ENCODE assay signal across 8 mouse cellular contexts in the genomic region with DNA sequence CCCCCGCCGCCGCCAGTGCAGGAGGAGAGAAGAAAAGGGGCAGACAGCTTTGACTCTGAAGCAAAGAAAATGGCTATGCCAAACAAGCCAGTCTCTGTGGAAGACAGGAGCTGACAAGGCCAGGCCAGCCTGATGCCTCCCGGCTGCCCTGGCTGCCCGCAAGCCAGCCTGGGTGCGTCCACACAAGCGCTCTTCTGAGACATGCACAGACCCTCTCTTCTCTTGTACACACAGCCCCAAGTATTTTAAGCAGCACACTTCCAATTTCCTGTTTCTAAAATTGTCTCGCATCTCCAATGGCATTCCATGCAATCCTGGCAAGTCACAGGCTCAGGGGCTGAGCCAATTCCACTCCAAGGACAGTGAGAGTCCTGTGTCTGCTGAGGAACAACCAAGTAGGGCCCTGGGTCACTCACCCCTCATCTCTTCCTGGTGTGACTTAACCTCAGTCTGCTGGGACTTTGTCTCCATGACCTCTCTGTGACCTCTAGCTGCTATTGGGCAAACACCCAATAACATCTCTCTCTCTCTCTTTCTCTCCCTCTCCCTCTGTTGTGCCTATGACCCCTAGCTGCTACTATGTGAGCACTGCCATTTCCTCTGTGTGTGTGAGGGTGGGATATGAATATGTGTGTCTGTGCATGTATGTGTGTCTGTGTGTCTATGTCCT.
A peak's percentile ranks its signal among the peaks of the same experiment; 100 is the strongest.
DNase-seq lines count a peak whose midpoint lies in the region; ATAC-seq and TF ChIP-seq lines count a peak whose summit lies in the region.

No protein-coding gene starts in this region.

- peak; percentile 47 for ATAC-seq in forebrain, embryonic 16.5 days
- peak; percentile 51 for ATAC-seq in hindbrain, embryonic 14.5 days (ENCODE audit: low FRiP score)
- 0 out of 2 replicates have a peak, but pooled peaks have one; percentile 64 for ATAC-seq in limb, embryonic 12.5 days (ENCODE audit: insufficient number of reproducible peaks, insufficient read depth, low FRiP score, low TSS enrichment, low read depth)
- ATAC-seq in midbrain, embryonic 12.5 days (ENCODE audit: low FRiP score, low read depth) = peak; percentile 48
- ATAC-seq in erythroblast, adult 5-6 weeks (replicated peaks; ENCODE audit: low FRiP score, poor library complexity, severe bottlenecking) = no peak

- H3K27ac ChIP-seq in spleen, adult 2 months (ENCODE audit: insufficient read depth, low read length) = 0 out of 2 replicates have a peak overlapping the region, but pooled peaks have one; percentile 30
- peak overlapping the region; percentile 95 for H3K27ac ChIP-seq in forebrain, embryonic 16.5 days (ENCODE audit: low read length)
- H3K27ac ChIP-seq in hindbrain, embryonic 14.5 days = peak overlapping the region; percentile 72
- H3K27ac ChIP-seq in limb, embryonic 12.5 days = peak overlapping the region; percentile 56
- H3K27ac ChIP-seq in midbrain, embryonic 12.5 days (replicated peaks) = peak overlapping the region; percentile 89

- H3K4me1 ChIP-seq in spleen, adult 2 months (ENCODE audit: control insufficient read depth, insufficient read depth, insufficient read length) = peaks cover 6% of the 10 kb centered on the region
- H3K4me1 ChIP-seq in forebrain, embryonic 16.5 days (replicated peaks; ENCODE audit: control insufficient read depth, insufficient read depth, low read length) = peaks cover 26% of the 10 kb centered on the region
- H3K4me1 ChIP-seq in hindbrain, embryonic 14.5 days (replicated peaks; ENCODE audit: control insufficient read depth, insufficient read depth, low read length) = peaks cover 37% of the 10 kb centered on the region
- peaks cover 31% of the 10 kb centered on the region for H3K4me1 ChIP-seq in limb, embryonic 12.5 days (replicated peaks)
- H3K4me1 ChIP-seq in midbrain, embryonic 12.5 days = peaks cover 43% of the 10 kb centered on the region

- no peak overlapping the region for H3K4me3 ChIP-seq in spleen, adult 2 months (ENCODE audit: extremely low read depth, insufficient read depth, insufficient read length)
- H3K4me3 ChIP-seq in forebrain, embryonic 16.5 days (replicated peaks; ENCODE audit: low read length) = no peak overlapping the region
- H3K4me3 ChIP-seq in hindbrain, embryonic 14.5 days (replicated peaks; ENCODE audit: low read length) = no peak overlapping the region
- H3K4me3 ChIP-seq in limb, embryonic 12.5 days (replicated peaks) = no peak overlapping the region
- H3K4me3 ChIP-seq in midbrain, embryonic 12.5 days = no peak overlapping the region

- WGBS in spleen, adult 2 months = 83% methylated on average over 8 of the region's 8 CpGs
- WGBS in forebrain, embryonic 16.5 days = 45% methylated on average over 8 of the region's 8 CpGs
- WGBS in hindbrain, embryonic 14.5 days = 13% methylated on average over 8 of the region's 8 CpGs
- WGBS in limb, embryonic 12.5 days = 52% methylated on average over 8 of the region's 8 CpGs
- WGBS in midbrain, embryonic 12.5 days = 37% methylated on average over 8 of the region's 8 CpGs

- no peaks in the 10 kb centered on the region for H3K9me3 ChIP-seq in forebrain, embryonic 16.5 days (ENCODE audit: control insufficient read depth, low read length)
- H3K9me3 ChIP-seq in hindbrain, embryonic 14.5 days (ENCODE audit: control insufficient read depth, low read length) = no peaks in the 10 kb centered on the region
- 0 out of 2 replicates have a peak, but pooled peaks cover 3% of the 10 kb centered on the region for H3K9me3 ChIP-seq in limb, embryonic 12.5 days
- peaks cover 3% of the 10 kb centered on the region; the same call in 1 of the 2 replicates for H3K9me3 ChIP-seq in midbrain, embryonic 12.5 days

- TF ChIP-seq POLR2A in spleen, adult 2 months (IDR thresholded peaks at IDR 0.05; ENCODE audit: low read depth, low read length) = no peak

- no peaks in the 10 kb centered on the region for H3K27me3 ChIP-seq in spleen, adult 2 months (ENCODE audit: control insufficient read depth, insufficient read depth, low read length)
- no peaks in the 10 kb centered on the region for H3K27me3 ChIP-seq in forebrain, embryonic 16.5 days (replicated peaks; ENCODE audit: control insufficient read depth, insufficient read depth, low read length)
- H3K27me3 ChIP-seq in hindbrain, embryonic 14.5 days (ENCODE audit: control insufficient read depth, insufficient read depth, low read length) = no peaks in the 10 kb centered on the region
- H3K27me3 ChIP-seq in limb, embryonic 12.5 days = peaks cover 5% of the 10 kb centered on the region; the same call in 1 of the 2 replicates
- H3K27me3 ChIP-seq in midbrain, embryonic 12.5 days = no peaks in the 10 kb centered on the region

- TF ChIP-seq CTCF in spleen, adult 2 months (IDR thresholded peaks at IDR 0.05; ENCODE audit: extremely low read depth, insufficient read depth, insufficient read length, insufficient replicate concordance) = no peak

- H3K9ac ChIP-seq in forebrain, embryonic 16.5 days (replicated peaks; ENCODE audit: low read depth, low read length) = peak overlapping the region; percentile 49
- peak overlapping the region; percentile 45 for H3K9ac ChIP-seq in hindbrain, embryonic 14.5 days
- H3K9ac ChIP-seq in limb, embryonic 12.5 days (replicated peaks) = 0 out of 2 replicates have a peak overlapping the region, but pooled peaks have one; percentile 5
- peak overlapping the region; percentile 51 for H3K9ac ChIP-seq in midbrain, embryonic 12.5 days (replicated peaks)

- peak overlapping the region; percentile 16; the same call in 1 of the 2 replicates for H3K4me2 ChIP-seq in forebrain, embryonic 16.5 days (ENCODE audit: low read length)
- H3K4me2 ChIP-seq in hindbrain, embryonic 14.5 days (replicated peaks) = no peak overlapping the region
- H3K4me2 ChIP-seq in limb, embryonic 12.5 days = no peak overlapping the region
- no peak overlapping the region for H3K4me2 ChIP-seq in midbrain, embryonic 12.5 days (replicated peaks)

- H3K36me3 ChIP-seq in spleen, adult 2 months (ENCODE audit: control insufficient read depth, insufficient read depth, low read length) = no peaks in the 10 kb centered on the region
- H3K36me3 ChIP-seq in forebrain, embryonic 16.5 days (ENCODE audit: control insufficient read depth, insufficient read depth) = no peaks in the 10 kb centered on the region
- no peaks in the 10 kb centered on the region for H3K36me3 ChIP-seq in hindbrain, embryonic 14.5 days (replicated peaks; ENCODE audit: control insufficient read depth, insufficient read depth)
- H3K36me3 ChIP-seq in limb, embryonic 12.5 days = no peaks in the 10 kb centered on the region
- no peaks in the 10 kb centered on the region for H3K36me3 ChIP-seq in midbrain, embryonic 12.5 days

- no peak for DNase-seq in spleen, adult 2 months (ENCODE audit: low read depth in 1 of 2, low spot score in 2 of 2)
- no peak for DNase-seq in spleen, postnatal 36 days (ENCODE audit: low spot score in 2 of 2)
- no peak for DNase-seq in hindbrain, embryonic 14.5 days (ENCODE audit: low spot score)
- no peak for DNase-seq in thymus, postnatal 36 days

Comparison
In these comparisons a context has a peak if more than half of its experiments do, and no peak if none do; other contexts are left out.
1. H3K27ac ChIP-seq: peak in every context shown above with its lines; median percentile 95 in forebrain, embryonic 16.5 days; 89 in midbrain, embryonic 12.5 days; 72 in hindbrain, embryonic 14.5 days; 56 in limb, embryonic 12.5 days; 30 in spleen, adult 2 months.